Mouse (Mus musculus): ENCODE measurements at regions not wholly inside any gene's neighbourhood (a gene's known extent, or its start where the extent isn't known, plus 50 kb on each side); places are given as distances from the start of the nearest gene placed in this dataset.

DNA sequence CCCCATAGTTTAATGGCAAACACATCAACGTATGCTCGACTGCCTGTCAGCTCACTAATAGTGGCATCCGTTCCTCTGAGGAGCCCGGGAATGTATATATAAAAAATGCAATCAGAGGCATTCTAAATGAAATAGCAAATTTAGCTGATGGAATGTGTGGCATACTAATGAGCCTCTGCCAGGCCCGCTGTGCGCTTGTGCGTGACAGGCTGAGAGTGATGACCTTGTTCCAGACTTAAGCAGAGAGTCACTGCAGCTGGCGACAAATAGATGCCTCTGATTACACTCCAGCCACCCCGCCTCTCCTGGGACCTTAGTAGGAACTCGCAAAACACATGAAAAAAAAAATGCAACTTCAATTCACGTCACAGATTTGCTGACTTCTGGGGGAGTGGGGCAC, 252.0 kb upstream of the Daam1 start:
- Histone ChIP-seq H3K36me3 (ENCODE audit: control insufficient read depth, insufficient read depth, low read length) (no peaks in the 10 kb centered on the region), H3K27me3 (replicated peaks; ENCODE audit: control insufficient read depth, insufficient read depth, low read length) (no peaks in the 10 kb centered on the region), H3K4me2 (ENCODE audit: low read depth, low read length) (no peak overlapping the region), H3K9me3 (ENCODE audit: control insufficient read depth, low read length) (no peaks in the 10 kb centered on the region), H3K4me1 (ENCODE audit: control insufficient read depth, insufficient read depth, low read length) (peaks cover 6% of the 10 kb centered on the region; the same call in 1 of the 2 replicates), H3K27ac (replicated peaks; ENCODE audit: low read depth, low read length) (no peak overlapping the region), H3K4me3 (ENCODE audit: low read depth, low read length) (no peak overlapping the region), H3K9ac (ENCODE audit: low read depth, low read length) (no peak overlapping the region)
- DNase-seq (ENCODE audit: low spot score) (peak; percentile 50), ATAC-seq (ENCODE audit: low read depth) (no peak)
- 30% methylated on average over 11 of the region's 11 CpGs for WGBS

DNA sequence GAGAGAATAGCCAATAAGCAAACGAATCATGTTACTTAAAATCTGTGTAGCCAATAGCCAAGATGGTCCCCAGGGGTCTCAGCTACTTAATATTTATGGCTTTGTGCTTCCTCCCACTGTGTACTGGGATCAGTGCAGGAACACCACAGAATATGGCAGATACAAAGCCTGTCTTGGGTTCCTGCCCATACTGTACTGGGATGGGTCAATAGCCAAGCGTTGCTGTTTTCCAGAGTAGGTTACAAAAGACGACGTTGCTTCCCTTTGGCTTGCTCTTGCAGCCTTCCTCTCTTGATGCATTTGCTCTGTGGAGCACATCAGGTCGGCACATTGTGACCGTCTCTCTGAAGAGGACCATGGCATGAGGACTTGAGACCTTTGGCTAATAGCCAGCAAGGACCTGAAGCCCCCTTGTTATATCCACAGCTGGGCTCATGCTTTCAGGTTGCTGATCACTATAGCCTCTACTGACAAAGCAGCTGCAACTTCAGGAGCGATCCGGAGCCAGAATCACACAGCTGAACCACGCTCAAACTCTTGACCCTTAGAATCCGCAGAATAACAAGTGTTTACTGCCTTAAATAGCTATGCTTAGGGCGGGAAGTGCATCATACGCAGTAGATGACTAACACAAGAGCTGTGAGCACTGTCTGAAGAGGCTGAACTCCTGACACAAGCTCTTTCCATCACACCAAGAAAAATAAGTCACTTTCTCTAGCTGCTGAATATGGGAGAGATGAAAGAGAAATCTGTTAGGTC, 250.2 kb upstream of the Daam1 start:
- H3K9ac ChIP-seq (ENCODE audit: low read depth, low read length): no peak overlapping the region
- H3K9me3 ChIP-seq (ENCODE audit: control insufficient read depth, low read length): no peaks in the 10 kb centered on the region
- no peak overlapping the region for H3K4me3 ChIP-seq (ENCODE audit: low read depth, low read length)
- H3K36me3 ChIP-seq (ENCODE audit: control insufficient read depth, insufficient read depth, low read length): no peaks in the 10 kb centered on the region
- H3K27ac ChIP-seq (replicated peaks; ENCODE audit: low read depth, low read length): no peak overlapping the region
- ATAC-seq (ENCODE audit: low read depth) (no peak), DNase-seq (ENCODE audit: low spot score) (no peak)
- H3K4me2 ChIP-seq (ENCODE audit: low read depth, low read length): no peak overlapping the region
- WGBS: 82% methylated on average over 12 of the region's 12 CpGs
- H3K4me1 ChIP-seq (ENCODE audit: control insufficient read depth, insufficient read depth, low read length): peaks cover 6% of the 10 kb centered on the region; the same call in 1 of the 2 replicates
- H3K27me3 ChIP-seq (replicated peaks; ENCODE audit: control insufficient read depth, insufficient read depth, low read length): no peaks in the 10 kb centered on the region

GRCm38 (mm10) chr12:71584618-71585017, 246.3 kb upstream of the Daam1 start:
- Histone ChIP-seq H3K4me2 (ENCODE audit: low read depth, low read length) (no peak overlapping the region), H3K9ac (ENCODE audit: low read depth, low read length) (no peak overlapping the region), H3K27me3 (replicated peaks; ENCODE audit: control insufficient read depth, insufficient read depth, low read length) (no peaks in the 10 kb centered on the region), H3K9me3 (ENCODE audit: control insufficient read depth, low read length) (no peaks in the 10 kb centered on the region), H3K27ac (replicated peaks; ENCODE audit: low read depth, low read length) (no peak overlapping the region), H3K4me3 (ENCODE audit: low read depth, low read length) (no peak overlapping the region), H3K36me3 (ENCODE audit: control insufficient read depth, insufficient read depth, low read length) (no peaks in the 10 kb centered on the region), H3K4me1 (ENCODE audit: control insufficient read depth, insufficient read depth, low read length) (no peaks in the 10 kb centered on the region)
- no peak for DNase-seq (ENCODE audit: low spot score)
- 65% methylated on average over 8 of the region's 8 CpGs for WGBS
- no peak for ATAC-seq (ENCODE audit: low read depth)

DNA sequence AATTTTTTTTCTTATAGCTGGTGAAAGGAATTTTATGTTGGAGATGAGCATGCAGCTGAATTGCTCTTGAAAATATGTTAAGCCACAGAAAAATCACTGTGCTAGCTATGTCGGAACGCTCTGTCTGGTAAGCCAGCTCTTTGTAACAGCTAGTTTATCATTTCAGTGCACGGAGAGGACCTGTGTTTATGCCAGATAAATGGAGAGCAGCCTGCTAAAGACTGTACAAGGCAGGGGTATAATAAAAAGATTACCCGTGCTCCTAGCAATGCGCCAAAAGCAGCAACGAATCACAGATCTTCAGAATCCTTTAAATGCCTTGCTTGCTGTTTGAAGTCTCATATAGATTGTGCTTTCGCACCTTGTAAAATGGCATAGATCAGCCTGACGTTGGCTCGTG, 232.2 kb upstream of the Daam1 start:
- H3K4me3 ChIP-seq (ENCODE audit: low read depth, low read length): no peak overlapping the region
- H3K4me2 ChIP-seq (ENCODE audit: low read depth, low read length): no peak overlapping the region
- 77% methylated on average over 9 of the region's 9 CpGs for WGBS
- H3K36me3 ChIP-seq (ENCODE audit: control insufficient read depth, insufficient read depth, low read length): no peaks in the 10 kb centered on the region
- H3K9me3 ChIP-seq (ENCODE audit: control insufficient read depth, low read length): peaks cover 5% of the 10 kb centered on the region; the same call in 1 of the 2 replicates
- no peaks in the 10 kb centered on the region for H3K4me1 ChIP-seq (ENCODE audit: control insufficient read depth, insufficient read depth, low read length)
- H3K27me3 ChIP-seq (replicated peaks; ENCODE audit: control insufficient read depth, insufficient read depth, low read length): no peaks in the 10 kb centered on the region
- ATAC-seq (ENCODE audit: low read depth): no peak
- no peak overlapping the region for H3K27ac ChIP-seq (replicated peaks; ENCODE audit: low read depth, low read length)
- no peak for DNase-seq (ENCODE audit: low spot score)
- no peak overlapping the region for H3K9ac ChIP-seq (ENCODE audit: low read depth, low read length)

DNA sequence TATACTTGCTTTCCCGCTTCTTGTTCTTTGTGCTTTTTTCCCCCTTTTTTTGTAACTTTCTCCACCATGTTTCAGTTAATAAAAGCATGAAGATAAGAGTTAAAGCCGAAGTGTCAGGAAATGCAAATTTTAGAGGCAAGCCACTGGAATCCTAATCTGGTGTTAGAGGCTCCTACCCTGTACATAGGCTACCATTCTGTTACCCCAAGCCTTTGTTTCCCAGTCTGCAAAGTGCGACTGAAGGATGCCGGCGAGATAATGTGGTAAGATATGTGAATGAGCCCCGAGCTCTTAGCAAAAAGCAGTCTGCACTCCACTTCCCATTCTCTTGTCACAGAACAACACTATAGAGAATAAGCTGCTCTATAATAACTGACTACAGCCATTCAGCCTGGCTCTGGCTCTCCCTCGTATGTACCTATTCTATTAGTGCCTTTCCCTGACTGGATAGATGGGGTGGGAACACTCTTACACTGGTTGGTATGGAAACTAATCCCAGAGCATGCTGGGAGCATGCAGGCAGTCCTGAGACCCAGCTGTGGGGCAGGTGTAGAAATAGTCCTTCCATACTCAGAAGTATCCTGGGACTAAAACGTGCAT, 229.7 kb upstream of the Daam1 start:
- ATAC-seq (ENCODE audit: low read depth): no peak
- no peak overlapping the region for H3K4me2 ChIP-seq (ENCODE audit: low read depth, low read length)
- DNase-seq (ENCODE audit: low spot score): no peak
- no peak overlapping the region for H3K4me3 ChIP-seq (ENCODE audit: low read depth, low read length)
- H3K9me3 ChIP-seq (ENCODE audit: control insufficient read depth, low read length): peaks cover 5% of the 10 kb centered on the region; the same call in 1 of the 2 replicates
- no peak overlapping the region for H3K27ac ChIP-seq (replicated peaks; ENCODE audit: low read depth, low read length)
- no peaks in the 10 kb centered on the region for H3K4me1 ChIP-seq (ENCODE audit: control insufficient read depth, insufficient read depth, low read length)
- 77% methylated on average over 8 of the region's 8 CpGs for WGBS
- no peak overlapping the region for H3K9ac ChIP-seq (ENCODE audit: low read depth, low read length)
- no peaks in the 10 kb centered on the region for H3K36me3 ChIP-seq (ENCODE audit: control insufficient read depth, insufficient read depth, low read length)
- no peaks in the 10 kb centered on the region for H3K27me3 ChIP-seq (replicated peaks; ENCODE audit: control insufficient read depth, insufficient read depth, low read length)

DNA sequence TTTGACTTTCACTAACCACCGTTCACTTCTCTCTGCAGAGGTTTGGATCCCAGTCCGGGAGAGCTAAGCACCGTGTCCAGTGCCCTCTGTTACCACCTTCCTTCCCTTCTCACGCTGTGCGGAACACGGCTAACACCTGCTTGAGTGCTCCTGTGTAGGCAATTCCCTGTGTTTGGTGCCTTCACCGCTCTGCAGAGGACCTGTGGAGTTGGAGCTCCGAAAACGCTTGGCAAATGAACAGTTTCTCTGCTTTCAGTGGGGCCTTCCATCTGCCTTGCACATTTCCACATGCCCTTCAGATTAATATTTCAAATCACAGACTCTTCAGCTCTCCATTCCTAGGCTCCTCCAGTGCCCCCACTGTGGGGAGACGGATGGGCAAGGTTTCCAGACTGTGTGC, 227.7 kb upstream of the Daam1 start:
- no peak overlapping the region for H3K4me3 ChIP-seq (ENCODE audit: low read depth, low read length)
- H3K4me2 ChIP-seq (ENCODE audit: low read depth, low read length): no peak overlapping the region
- no peaks in the 10 kb centered on the region for H3K36me3 ChIP-seq (ENCODE audit: control insufficient read depth, insufficient read depth, low read length)
- H3K9me3 ChIP-seq (ENCODE audit: control insufficient read depth, low read length): peaks cover 9% of the 10 kb centered on the region; the same call in 1 of the 2 replicates
- no peaks in the 10 kb centered on the region for H3K4me1 ChIP-seq (ENCODE audit: control insufficient read depth, insufficient read depth, low read length)
- WGBS: 85% methylated on average over 10 of the region's 10 CpGs
- no peak overlapping the region for H3K27ac ChIP-seq (replicated peaks; ENCODE audit: low read depth, low read length)
- H3K27me3 ChIP-seq (replicated peaks; ENCODE audit: control insufficient read depth, insufficient read depth, low read length): no peaks in the 10 kb centered on the region
- DNase-seq (ENCODE audit: low spot score): no peak
- ATAC-seq (ENCODE audit: low read depth): no peak
- H3K9ac ChIP-seq (ENCODE audit: low read depth, low read length): no peak overlapping the region

- H3K27ac ChIP-seq (replicated peaks; ENCODE audit: low read depth, low read length): no peak overlapping the region
- H3K4me3 ChIP-seq (ENCODE audit: low read depth, low read length): no peak overlapping the region
- no peak overlapping the region for H3K9ac ChIP-seq (ENCODE audit: low read depth, low read length)
- ATAC-seq (ENCODE audit: low read depth): no peak
- no peak overlapping the region for H3K4me2 ChIP-seq (ENCODE audit: low read depth, low read length)
- WGBS: 77% methylated on average over 3 of the region's 3 CpGs
- H3K4me1 ChIP-seq (ENCODE audit: control insufficient read depth, insufficient read depth, low read length): no peaks in the 10 kb centered on the region
- H3K36me3 ChIP-seq (ENCODE audit: control insufficient read depth, insufficient read depth, low read length): no peaks in the 10 kb centered on the region
- H3K27me3 ChIP-seq (replicated peaks; ENCODE audit: control insufficient read depth, insufficient read depth, low read length): no peaks in the 10 kb centered on the region
- DNase-seq (ENCODE audit: low spot score): no peak
- H3K9me3 ChIP-seq (ENCODE audit: control insufficient read depth, low read length): peaks cover 12% of the 10 kb centered on the region; the same call in 1 of the 2 replicates
Measured at GRCm38 (mm10) chr12:71606366-71606765, 224.5 kb upstream of the Daam1 start.

DNA sequence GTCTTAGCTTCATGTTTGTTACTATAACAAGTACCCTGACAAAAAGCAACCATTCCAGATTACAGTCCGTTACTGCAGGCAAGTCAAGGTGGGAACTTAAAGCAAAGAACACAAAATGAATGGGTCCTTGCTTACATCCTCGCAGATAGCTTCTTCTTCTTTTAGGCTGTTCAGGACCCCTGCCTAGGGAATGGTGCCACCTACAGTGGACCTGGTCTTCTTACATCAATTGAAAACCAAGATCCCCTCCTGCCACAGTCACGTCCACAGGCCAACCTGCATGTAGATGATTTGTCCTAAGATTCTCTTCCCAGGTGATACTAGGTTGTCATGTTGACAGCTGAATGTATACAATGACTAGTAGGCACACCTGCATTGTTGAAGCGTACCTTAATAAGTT, 222.9 kb upstream of the Daam1 start:
- DNase-seq (ENCODE audit: low spot score): no peak
- H3K36me3 ChIP-seq (ENCODE audit: control insufficient read depth, insufficient read depth, low read length): no peaks in the 10 kb centered on the region
- H3K27me3 ChIP-seq (replicated peaks; ENCODE audit: control insufficient read depth, insufficient read depth, low read length): no peaks in the 10 kb centered on the region
- no peak for ATAC-seq (ENCODE audit: low read depth)
- H3K4me1 ChIP-seq (ENCODE audit: control insufficient read depth, insufficient read depth, low read length): no peaks in the 10 kb centered on the region
- no peak overlapping the region for H3K27ac ChIP-seq (replicated peaks; ENCODE audit: low read depth, low read length)
- no peak overlapping the region for H3K4me3 ChIP-seq (ENCODE audit: low read depth, low read length)
- no peak overlapping the region for H3K9ac ChIP-seq (ENCODE audit: low read depth, low read length)
- H3K4me2 ChIP-seq (ENCODE audit: low read depth, low read length): no peak overlapping the region
- 90% methylated on average over 4 of the region's 4 CpGs for WGBS
- peaks cover 12% of the 10 kb centered on the region; the same call in 1 of the 2 replicates for H3K9me3 ChIP-seq (ENCODE audit: control insufficient read depth, low read length)
